Mouse (Mus musculus): Measurements from ENCODE around the gene Adora3. TPM values are rescaled to one million over a fixed set of nuclear protein-coding genes. Genes with fewer than 3 reads are reported as not detected.

The Adora3 gene
- polyA plus RNA-seq, 1 experiment = 0.19 TPM

DNA sequence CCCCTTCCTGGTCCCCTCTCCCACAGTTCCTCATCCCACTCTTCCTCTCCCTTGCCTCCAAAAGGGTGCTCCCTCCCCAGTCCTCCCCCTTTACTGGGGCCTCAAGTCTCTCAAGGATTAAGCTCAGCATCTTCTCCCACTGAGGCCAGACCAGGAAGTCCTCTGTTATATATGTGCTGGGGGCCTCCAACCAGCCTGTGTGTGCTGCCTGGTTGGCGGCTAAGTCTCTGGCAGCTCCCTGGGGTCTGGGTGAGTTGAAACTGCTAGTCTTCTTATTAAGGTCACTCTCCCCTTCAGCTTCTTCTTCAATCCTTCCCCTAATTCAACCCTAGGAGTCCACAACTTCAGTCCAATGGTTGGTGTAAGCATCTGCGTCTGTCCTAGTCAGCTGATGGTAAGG lies 12.5 kb downstream of the Adora3 start:
- no peaks in the 10 kb centered on the region for H3K36me3 ChIP-seq (ENCODE audit: control insufficient read depth, insufficient read depth, low read length)
- H3K27me3 ChIP-seq (replicated peaks; ENCODE audit: control insufficient read depth, insufficient read depth, low read length) = no peaks in the 10 kb centered on the region; the same call in 1 of the 2 replicates
- no peak overlapping the region for H3K27ac ChIP-seq (ENCODE audit: insufficient read depth, low read depth, low read length)
- no peaks in the 10 kb centered on the region for H3K4me1 ChIP-seq (ENCODE audit: control insufficient read depth, insufficient read depth, low read length)
- no peak for TF ChIP-seq POLR2A (IDR thresholded peaks at IDR 0.05; ENCODE audit: low read depth, low read length)
- no peak for TF ChIP-seq CTCF (conservative IDR thresholded peaks at IDR 0.05; ENCODE audit: insufficient read depth, insufficient read length, low read depth, low read length)
- no peak overlapping the region for H3K4me3 ChIP-seq (ENCODE audit: insufficient read depth, low read depth, low read length)
- DNase-seq = no peak
- WGBS = 100% methylated on average over 2 of the region's 2 CpGs

DNA sequence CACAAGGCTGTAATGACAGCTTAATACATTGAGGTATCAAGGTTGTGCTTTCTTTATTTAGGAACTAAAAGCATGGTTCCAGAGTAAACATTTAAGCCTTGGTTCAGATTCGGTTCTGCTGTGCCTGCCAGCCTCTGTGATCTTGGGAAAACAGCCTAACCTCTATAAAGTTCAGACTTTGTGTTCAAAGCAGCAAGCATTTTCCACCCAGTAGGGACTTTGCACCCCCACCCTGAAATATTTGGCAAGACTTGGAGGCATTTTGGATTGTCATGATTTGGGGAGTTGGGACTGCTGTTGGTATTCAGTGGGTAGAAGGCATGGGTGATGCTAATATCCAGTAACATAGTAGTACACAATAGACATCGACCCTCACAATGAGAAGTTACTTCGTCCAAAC lies 18.3 kb downstream of the Adora3 start:
- no peaks in the 10 kb centered on the region for H3K27me3 ChIP-seq (replicated peaks; ENCODE audit: control insufficient read depth, insufficient read depth, low read length)
- H3K36me3 ChIP-seq (ENCODE audit: control insufficient read depth, insufficient read depth, low read length) = no peaks in the 10 kb centered on the region
- no peak for DNase-seq
- no peak for TF ChIP-seq POLR2A (IDR thresholded peaks at IDR 0.05; ENCODE audit: low read depth, low read length)
- TF ChIP-seq CTCF (conservative IDR thresholded peaks at IDR 0.05; ENCODE audit: insufficient read depth, insufficient read length, low read depth, low read length) = no peak
- no peak overlapping the region for H3K4me3 ChIP-seq (ENCODE audit: insufficient read depth, low read depth, low read length)
- 88% methylated on average over 3 of the region's 3 CpGs for WGBS
- H3K4me1 ChIP-seq (ENCODE audit: control insufficient read depth, insufficient read depth, low read length) = no peaks in the 10 kb centered on the region; the same call in 1 of the 2 replicates
- no peak overlapping the region for H3K27ac ChIP-seq (ENCODE audit: insufficient read depth, low read depth, low read length)

- Histone ChIP-seq H3K4me1 (ENCODE audit: control insufficient read depth, insufficient read depth, low read length) (peaks cover 5% of the 10 kb centered on the region), H3K36me3 (ENCODE audit: control insufficient read depth, insufficient read depth, low read length) (no peaks in the 10 kb centered on the region), H3K4me3 (ENCODE audit: insufficient read depth, low read depth, low read length) (no peak overlapping the region), H3K27me3 (replicated peaks; ENCODE audit: control insufficient read depth, insufficient read depth, low read length) (no peaks in the 10 kb centered on the region), H3K27ac (ENCODE audit: insufficient read depth, low read depth, low read length) (no peak overlapping the region)
- TF ChIP-seq CTCF (conservative IDR thresholded peaks at IDR 0.05; ENCODE audit: insufficient read depth, insufficient read length, low read depth, low read length) (no peak), POLR2A (IDR thresholded peaks at IDR 0.05; ENCODE audit: low read depth, low read length) (no peak)
- peak; percentile 63 for DNase-seq
- 48% methylated on average over 4 of the region's 4 CpGs for WGBS
Measured at GRCm38 (mm10) chr3:105890220-105890619, 19.6 kb downstream of the Adora3 start.

DNA sequence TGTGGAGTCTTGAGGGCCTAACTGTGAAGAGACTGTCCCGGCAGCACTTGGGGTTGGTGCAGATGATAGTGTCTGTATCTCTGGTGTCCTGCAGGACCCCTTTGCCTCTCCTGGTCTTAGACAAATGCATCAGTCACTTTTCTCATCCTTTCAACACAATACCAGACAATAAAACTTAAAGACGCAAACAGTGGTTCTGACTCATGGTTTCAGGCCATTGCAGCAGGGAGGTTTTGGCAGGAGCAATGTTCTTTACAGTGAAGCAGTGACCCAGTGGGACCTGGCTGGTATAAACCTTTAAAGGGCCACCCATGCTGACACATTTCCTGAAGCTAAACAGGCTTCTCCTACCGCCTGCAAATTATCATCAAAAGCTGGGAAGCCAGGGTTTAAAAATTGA lies 20.5 kb downstream of the Adora3 start:
- H3K36me3 ChIP-seq (ENCODE audit: control insufficient read depth, insufficient read depth, low read length) = no peaks in the 10 kb centered on the region
- no peak overlapping the region for H3K27ac ChIP-seq (ENCODE audit: insufficient read depth, low read depth, low read length)
- TF ChIP-seq POLR2A (IDR thresholded peaks at IDR 0.05; ENCODE audit: low read depth, low read length) (no peak), CTCF (conservative IDR thresholded peaks at IDR 0.05; ENCODE audit: insufficient read depth, insufficient read length, low read depth, low read length) (no peak)
- 75% methylated on average over 3 of the region's 3 CpGs for WGBS
- peaks cover 5% of the 10 kb centered on the region for H3K4me1 ChIP-seq (ENCODE audit: control insufficient read depth, insufficient read depth, low read length)
- H3K4me3 ChIP-seq (ENCODE audit: insufficient read depth, low read depth, low read length) = no peak overlapping the region
- H3K27me3 ChIP-seq (replicated peaks; ENCODE audit: control insufficient read depth, insufficient read depth, low read length) = no peaks in the 10 kb centered on the region
- DNase-seq = no peak

- TF ChIP-seq POLR2A (IDR thresholded peaks at IDR 0.05; ENCODE audit: low read depth, low read length) (no peak), CTCF (conservative IDR thresholded peaks at IDR 0.05; ENCODE audit: insufficient read depth, insufficient read length, low read depth, low read length) (no peak)
- no peaks in the 10 kb centered on the region for H3K27me3 ChIP-seq (replicated peaks; ENCODE audit: control insufficient read depth, insufficient read depth, low read length)
- no peaks in the 10 kb centered on the region for H3K36me3 ChIP-seq (ENCODE audit: control insufficient read depth, insufficient read depth, low read length)
- H3K27ac ChIP-seq (ENCODE audit: insufficient read depth, low read depth, low read length) = peak overlapping the region; percentile 62
- peak; percentile 67 for DNase-seq
- WGBS = 61% methylated on average over 10 of the region's 10 CpGs
- H3K4me3 ChIP-seq (ENCODE audit: insufficient read depth, low read depth, low read length) = no peak overlapping the region
- H3K4me1 ChIP-seq (ENCODE audit: control insufficient read depth, insufficient read depth, low read length) = peaks cover 5% of the 10 kb centered on the region
Measured at GRCm38 (mm10) chr3:105891760-105892571, 21.3 kb downstream of the Adora3 start.

DNA sequence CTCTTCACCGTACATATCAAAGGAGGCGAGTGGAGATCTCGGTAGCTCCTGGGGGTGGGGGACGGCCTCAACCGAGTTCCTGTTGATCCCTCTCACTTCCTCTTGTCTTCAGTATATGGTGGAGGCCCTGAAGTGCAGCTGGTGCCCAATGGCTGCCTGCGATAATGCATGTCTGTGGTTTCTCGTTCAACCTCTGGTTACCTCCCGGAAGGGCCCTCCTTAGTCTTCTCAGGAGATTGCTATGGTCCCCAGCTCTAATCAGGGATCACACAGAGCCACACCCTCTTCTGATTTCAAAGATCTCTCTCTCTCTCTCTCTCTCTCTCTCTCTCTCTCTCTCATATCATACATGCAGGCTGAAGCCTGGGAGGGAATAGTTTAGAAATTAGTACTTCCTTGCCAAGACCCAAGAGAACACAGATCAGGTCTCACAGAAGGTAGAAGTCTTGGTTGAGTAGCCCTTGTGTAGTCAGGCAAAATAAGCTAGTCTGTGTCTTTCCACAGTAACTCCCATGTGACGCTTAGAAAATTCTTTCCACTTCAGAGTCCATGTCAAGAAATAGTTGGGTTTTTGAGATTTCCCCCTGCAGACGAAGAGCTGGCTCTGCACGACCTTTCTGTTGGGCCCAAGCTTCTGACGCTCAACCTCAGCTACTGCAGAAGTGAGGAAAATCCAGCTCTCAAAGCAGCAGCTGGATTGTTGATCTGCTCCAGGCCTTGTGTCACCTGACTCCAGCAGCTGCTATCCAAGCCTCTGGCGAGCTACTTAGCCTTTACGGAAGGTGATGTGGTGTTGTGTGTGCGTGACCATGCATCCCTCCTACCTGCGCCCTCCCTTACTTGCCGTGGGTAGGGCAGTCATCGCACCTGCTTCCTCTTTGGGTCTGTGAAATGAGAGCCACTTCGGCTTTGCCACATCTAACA lies 22.2 kb downstream of the Adora3 start:
- Histone ChIP-seq H3K4me3 (ENCODE audit: insufficient read depth, low read depth, low read length) (no peak overlapping the region), H3K27me3 (replicated peaks; ENCODE audit: control insufficient read depth, insufficient read depth, low read length) (no peaks in the 10 kb centered on the region), H3K27ac (ENCODE audit: insufficient read depth, low read depth, low read length) (peak overlapping the region; percentile 62; the same call in 1 of the 2 replicates), H3K36me3 (ENCODE audit: control insufficient read depth, insufficient read depth, low read length) (no peaks in the 10 kb centered on the region), H3K4me1 (ENCODE audit: control insufficient read depth, insufficient read depth, low read length) (peaks cover 5% of the 10 kb centered on the region)
- 69% methylated on average over 19 of the region's 19 CpGs for WGBS
- no peak for TF ChIP-seq CTCF (conservative IDR thresholded peaks at IDR 0.05; ENCODE audit: insufficient read depth, insufficient read length, low read depth, low read length)
- no peak for TF ChIP-seq POLR2A (IDR thresholded peaks at IDR 0.05; ENCODE audit: low read depth, low read length)
- DNase-seq = peak; percentile 25
